Mouse (Mus musculus): ENCODE measurements around the gene Pla2g4b. TPM values are rescaled to one million over a fixed set of nuclear protein-coding genes. Genes with fewer than 3 reads are reported as not detected.

The Pla2g4b gene
- total RNA-seq, 1 experiment = 2.7 TPM

DNA sequence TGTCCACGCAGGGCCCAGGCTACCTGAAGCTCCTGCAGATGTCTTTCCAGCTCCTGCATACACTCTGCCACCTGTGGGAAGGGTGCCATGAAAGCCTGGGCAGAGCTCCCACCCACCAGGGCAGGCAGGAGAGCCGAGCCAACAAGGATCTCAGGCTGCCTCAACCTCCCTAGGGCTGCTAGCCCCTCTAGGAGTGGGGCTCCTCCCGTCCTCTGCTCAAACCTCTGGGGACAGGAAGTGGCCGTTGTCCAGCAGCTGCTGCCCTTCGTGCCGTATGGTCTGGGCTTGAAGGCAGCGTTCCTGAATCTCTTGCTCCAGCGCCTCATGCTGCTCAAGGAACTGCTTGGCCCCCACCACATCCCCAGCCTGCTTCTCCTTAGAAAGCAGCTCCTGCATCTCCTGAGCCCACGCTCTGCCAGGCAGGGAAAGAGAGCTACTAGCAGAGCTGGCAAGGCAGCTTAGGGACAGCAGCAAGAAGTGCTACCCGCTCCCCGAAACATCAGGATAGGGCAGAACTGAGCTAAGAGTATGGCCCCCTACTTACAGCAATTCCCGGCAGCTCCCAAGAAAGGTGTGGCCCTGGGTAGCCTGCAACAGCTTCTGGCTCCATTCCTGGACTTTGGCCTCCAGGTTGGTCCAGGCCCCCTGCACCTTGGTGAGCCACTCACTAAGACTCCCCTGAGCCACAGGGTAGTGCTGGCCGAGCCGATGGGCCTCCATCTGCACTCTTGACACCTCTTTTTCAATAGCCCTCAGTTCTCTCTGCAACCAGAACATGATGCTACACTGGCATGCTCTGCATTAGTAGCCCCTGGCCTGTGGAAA, 13.5 kb downstream of the Pla2g4b start:
- DNase-seq (ENCODE audit: low read depth, low spot score) = no peak
- no peak for TF ChIP-seq ZNF384 (IDR thresholded peaks at IDR 0.05; ENCODE audit: low read depth, low read length)
- TF ChIP-seq HCFC1 (IDR thresholded peaks at IDR 0.05; ENCODE audit: borderline replicate concordance, insufficient read depth, low read length) = no peak
- no peak for TF ChIP-seq CHD2 (IDR thresholded peaks at IDR 0.05; ENCODE audit: low read depth, low read length)
- no peak for TF ChIP-seq ZC3H11A (IDR thresholded peaks at IDR 0.05; ENCODE audit: borderline replicate concordance, low read depth, low read length)
- TF ChIP-seq MAFK (IDR thresholded peaks at IDR 0.05; ENCODE audit: insufficient read depth, low read depth, low read length) = no peak
- Histone ChIP-seq H3K9ac (ENCODE audit: insufficient read depth, low read depth, low read length, poor library complexity, severe bottlenecking) (no peak overlapping the region), H3K27ac (ENCODE audit: insufficient read depth, low read depth, low read length, poor library complexity, severe bottlenecking) (no peak overlapping the region), H3K36me3 (ENCODE audit: control insufficient read depth, insufficient read depth, low read length, poor library complexity, severe bottlenecking) (0 out of 2 replicates have a peak, but pooled peaks cover under 1% of the 10 kb centered on the region), H3K9me3 (ENCODE audit: control insufficient read depth, insufficient read depth, low read depth, low read length) (no peaks in the 10 kb centered on the region), H3K4me3 (ENCODE audit: insufficient read depth in 1 of 2, low read depth in 1 of 2, low read length in 2 of 2, poor library complexity in 1 of 2, severe bottlenecking in 1 of 2) (no peak overlapping the region), H3K4me1 (ENCODE audit: control insufficient read depth in 2 of 2, insufficient read depth in 2 of 2, low read length in 2 of 2, poor library complexity in 1 of 2) (peaks cover 0 to 5% of the 10 kb centered on the region in 2 experiments; a peak in 2 of 4 replicates)
- in situ Hi-C loops (cut with MboI; ENCODE audit: low sequenced_read_pairs in 2 of 2, unreplicated experiment in 2 of 2) = no loop called here

DNA sequence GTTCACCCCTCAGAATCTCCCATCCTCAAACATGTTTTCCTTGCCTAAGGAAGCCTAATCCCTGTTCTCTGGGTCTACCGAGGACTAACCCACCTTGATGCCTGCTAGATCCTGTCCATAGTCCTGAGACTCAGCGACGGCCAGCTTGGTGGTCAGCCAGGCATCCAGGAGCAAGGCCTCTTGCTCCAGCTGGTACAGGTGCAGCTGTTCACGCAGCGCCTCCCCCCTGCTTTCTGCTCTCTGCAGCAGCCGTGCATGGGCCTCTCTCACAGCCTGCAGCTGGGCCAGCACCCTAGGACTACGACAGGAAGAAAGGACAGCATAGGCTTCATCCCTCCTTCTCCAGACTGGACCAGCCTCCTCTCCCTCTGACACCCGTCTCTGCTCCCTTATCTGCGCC, 15.0 kb downstream of the Pla2g4b start:
- Histone ChIP-seq H3K27ac (ENCODE audit: insufficient read depth, low read depth, low read length, poor library complexity, severe bottlenecking) (no peak overlapping the region), H3K9ac (ENCODE audit: insufficient read depth, low read depth, low read length, poor library complexity, severe bottlenecking) (no peak overlapping the region), H3K9me3 (ENCODE audit: control insufficient read depth, insufficient read depth, low read depth, low read length) (no peaks in the 10 kb centered on the region), H3K4me1 (ENCODE audit: control insufficient read depth in 2 of 2, insufficient read depth in 2 of 2, low read length in 2 of 2, poor library complexity in 1 of 2) (peaks cover 0 to 5% of the 10 kb centered on the region in 2 experiments; a peak in 2 of 4 replicates), H3K4me3 (ENCODE audit: insufficient read depth in 1 of 2, low read depth in 1 of 2, low read length in 2 of 2, poor library complexity in 1 of 2, severe bottlenecking in 1 of 2) (no peak overlapping the region), H3K36me3 (ENCODE audit: control insufficient read depth, insufficient read depth, low read length, poor library complexity, severe bottlenecking) (no peaks in the 10 kb centered on the region)
- in situ Hi-C loops (cut with MboI; ENCODE audit: low sequenced_read_pairs in 2 of 2, unreplicated experiment in 2 of 2) = no loop called here
- no peak for DNase-seq (ENCODE audit: low read depth, low spot score)
- no peak for TF ChIP-seq ZNF384 (IDR thresholded peaks at IDR 0.05; ENCODE audit: low read depth, low read length)
- TF ChIP-seq HCFC1 (IDR thresholded peaks at IDR 0.05; ENCODE audit: borderline replicate concordance, insufficient read depth, low read length) = no peak
- TF ChIP-seq ZC3H11A (IDR thresholded peaks at IDR 0.05; ENCODE audit: borderline replicate concordance, low read depth, low read length) = no peak

DNA sequence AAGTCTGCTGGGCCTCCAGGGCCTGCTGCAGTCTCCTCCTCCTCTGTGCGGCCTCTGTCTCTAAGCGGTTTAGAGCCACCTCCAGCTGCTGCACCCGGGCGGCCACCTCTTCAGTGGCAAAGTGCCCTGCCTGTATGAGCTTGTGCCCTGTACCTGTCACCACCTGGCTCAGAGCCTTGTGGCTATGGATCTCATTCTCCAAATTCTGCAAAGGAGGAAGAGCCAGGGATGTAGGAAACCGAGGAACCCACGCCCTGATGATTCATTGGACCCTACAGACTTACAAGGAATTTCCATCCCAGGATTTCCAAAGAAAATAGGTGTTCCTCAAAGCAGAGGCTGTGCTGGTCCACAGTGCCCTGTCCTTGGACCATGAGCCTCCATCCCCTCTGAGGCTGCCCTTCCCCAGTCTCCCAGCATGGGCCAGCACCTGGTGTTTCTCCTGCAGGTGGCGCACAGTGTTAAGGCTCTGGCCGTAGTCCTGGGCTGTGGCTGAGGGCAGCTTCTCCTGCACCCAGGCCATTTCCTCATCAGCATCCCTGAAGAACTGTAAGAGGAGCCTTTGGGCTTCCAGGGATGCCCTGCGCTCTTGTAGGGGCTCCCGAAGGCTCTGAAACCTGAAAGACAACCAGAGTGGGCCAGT, 16.5 kb downstream of the Pla2g4b start:
- in situ Hi-C loops (cut with MboI; ENCODE audit: low sequenced_read_pairs in 2 of 2, unreplicated experiment in 2 of 2) = no loop called here
- Histone ChIP-seq H3K4me1 (ENCODE audit: control insufficient read depth in 2 of 2, insufficient read depth in 2 of 2, low read length in 2 of 2, poor library complexity in 1 of 2) (peaks cover 0 to under 1% of the 10 kb centered on the region in 2 experiments; a peak in 1 of 4 replicates), H3K9ac (ENCODE audit: insufficient read depth, low read depth, low read length, poor library complexity, severe bottlenecking) (no peak overlapping the region), H3K4me3 (ENCODE audit: insufficient read depth in 1 of 2, low read depth in 1 of 2, low read length in 2 of 2, poor library complexity in 1 of 2, severe bottlenecking in 1 of 2) (no peak overlapping the region), H3K9me3 (ENCODE audit: control insufficient read depth, insufficient read depth, low read depth, low read length) (no peaks in the 10 kb centered on the region), H3K27ac (ENCODE audit: insufficient read depth, low read depth, low read length, poor library complexity, severe bottlenecking) (no peak overlapping the region), H3K36me3 (ENCODE audit: control insufficient read depth, insufficient read depth, low read length, poor library complexity, severe bottlenecking) (no peaks in the 10 kb centered on the region)
- TF ChIP-seq HCFC1 (IDR thresholded peaks at IDR 0.05; ENCODE audit: borderline replicate concordance, insufficient read depth, low read length) = no peak
- no peak for TF ChIP-seq CHD2 (IDR thresholded peaks at IDR 0.05; ENCODE audit: low read depth, low read length)
- TF ChIP-seq ZNF384 (IDR thresholded peaks at IDR 0.05; ENCODE audit: low read depth, low read length) = no peak
- TF ChIP-seq MAFK (IDR thresholded peaks at IDR 0.05; ENCODE audit: insufficient read depth, low read depth, low read length) = no peak
- peak; percentile 17 for DNase-seq (ENCODE audit: low read depth, low spot score)

DNA sequence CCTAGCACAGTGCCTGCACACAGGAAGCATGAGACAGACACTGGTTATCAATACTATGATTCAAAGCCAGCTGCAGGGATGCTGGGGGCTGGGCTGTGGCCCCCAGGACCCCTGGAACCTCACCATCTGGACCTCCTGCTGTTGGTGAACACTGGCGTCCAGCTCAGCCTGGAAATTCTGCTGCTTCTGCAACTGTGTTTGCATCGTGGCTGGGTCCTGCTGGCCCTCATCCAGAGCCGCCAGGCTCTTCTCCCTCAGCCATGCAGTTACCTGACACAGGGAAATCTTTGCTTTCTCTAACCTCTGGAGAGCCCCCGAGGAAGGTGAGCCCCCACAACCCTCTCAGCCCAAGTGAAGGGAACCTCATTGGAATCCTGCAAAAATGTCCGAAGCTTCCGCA, 18.2 kb downstream of the Pla2g4b start:
- Histone ChIP-seq H3K4me1 (ENCODE audit: control insufficient read depth in 2 of 2, insufficient read depth in 2 of 2, low read length in 2 of 2, poor library complexity in 1 of 2) (no peaks in the 10 kb centered on the region), H3K4me3 (ENCODE audit: insufficient read depth in 1 of 2, low read depth in 1 of 2, low read length in 2 of 2, poor library complexity in 1 of 2, severe bottlenecking in 1 of 2) (no peak overlapping the region), H3K9me3 (ENCODE audit: control insufficient read depth, insufficient read depth, low read depth, low read length) (no peaks in the 10 kb centered on the region), H3K9ac (ENCODE audit: insufficient read depth, low read depth, low read length, poor library complexity, severe bottlenecking) (no peak overlapping the region), H3K27ac (ENCODE audit: insufficient read depth, low read depth, low read length, poor library complexity, severe bottlenecking) (no peak overlapping the region), H3K36me3 (ENCODE audit: control insufficient read depth, insufficient read depth, low read length, poor library complexity, severe bottlenecking) (no peaks in the 10 kb centered on the region)
- TF ChIP-seq MAFK (IDR thresholded peaks at IDR 0.05; ENCODE audit: insufficient read depth, low read depth, low read length) (no peak), ZNF384 (IDR thresholded peaks at IDR 0.05; ENCODE audit: low read depth, low read length) (no peak), CHD2 (IDR thresholded peaks at IDR 0.05; ENCODE audit: low read depth, low read length) (no peak), ZC3H11A (IDR thresholded peaks at IDR 0.05; ENCODE audit: borderline replicate concordance, low read depth, low read length) (no peak), HCFC1 (IDR thresholded peaks at IDR 0.05; ENCODE audit: borderline replicate concordance, insufficient read depth, low read length) (no peak)
- DNase-seq (ENCODE audit: low read depth, low spot score) = no peak
- in situ Hi-C loops (cut with MboI; ENCODE audit: low sequenced_read_pairs in 2 of 2, unreplicated experiment in 2 of 2) = no loop called here

All from ES-E14 (cell line).